ENCODE assay signal across 1 mouse cellular context in the genomic region with DNA sequence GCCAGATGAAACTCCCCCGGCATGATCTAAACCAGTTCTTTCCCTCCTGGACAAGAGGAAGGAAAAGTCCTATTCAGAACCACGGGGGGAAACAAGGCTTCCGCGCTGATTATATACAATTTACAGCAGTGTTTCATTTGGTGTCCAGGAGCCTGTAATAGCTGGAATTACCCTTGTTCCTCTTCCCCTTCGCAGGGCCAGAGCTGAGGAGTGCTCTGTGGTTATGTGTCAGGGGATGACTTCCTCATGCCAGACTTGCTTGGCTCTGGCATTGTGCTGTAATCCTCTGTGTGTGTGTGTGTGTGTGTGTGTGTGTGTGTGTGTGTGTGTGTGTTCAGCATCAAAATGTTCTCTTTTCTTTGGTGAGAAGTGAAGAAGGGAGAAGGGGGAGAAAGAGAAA.
TF ChIP-seq lines count a peak whose summit lies in the region.

No protein-coding gene starts in this region.

TF ChIP-seq in MEL, 35 proteins besides CTCF, POLR2A, EP300 and RAD21:
- no peak for TF ChIP-seq TBP (IDR thresholded peaks at IDR 0.05; ENCODE audit: low read depth, low read length)
- no peak for TF ChIP-seq GABPA (IDR thresholded peaks at IDR 0.05; ENCODE audit: low read depth, low read length)
- TF ChIP-seq TAL1 (IDR thresholded peaks at IDR 0.05; ENCODE audit: low read length) = no peak
- TF ChIP-seq USF1 (IDR thresholded peaks at IDR 0.05; ENCODE audit: low read depth, low read length) = no peak
- no peak for TF ChIP-seq BHLHE40 (IDR thresholded peaks at IDR 0.05; ENCODE audit: borderline replicate concordance, low read depth, low read length)
- TF ChIP-seq NRF1 (IDR thresholded peaks at IDR 0.05; ENCODE audit: insufficient read depth, low read depth, low read length, poor library complexity, severe bottlenecking) = no peak
- no peak for TF ChIP-seq GATA1 (IDR thresholded peaks at IDR 0.05; ENCODE audit: low read depth, low read length)
